Mouse (Mus musculus): ENCODE measurements at regions not wholly inside any gene's neighbourhood (a gene's known extent, or its start where the extent isn't known, plus 50 kb on each side); places are given as distances from the start of the nearest gene placed in this dataset.

DNA sequence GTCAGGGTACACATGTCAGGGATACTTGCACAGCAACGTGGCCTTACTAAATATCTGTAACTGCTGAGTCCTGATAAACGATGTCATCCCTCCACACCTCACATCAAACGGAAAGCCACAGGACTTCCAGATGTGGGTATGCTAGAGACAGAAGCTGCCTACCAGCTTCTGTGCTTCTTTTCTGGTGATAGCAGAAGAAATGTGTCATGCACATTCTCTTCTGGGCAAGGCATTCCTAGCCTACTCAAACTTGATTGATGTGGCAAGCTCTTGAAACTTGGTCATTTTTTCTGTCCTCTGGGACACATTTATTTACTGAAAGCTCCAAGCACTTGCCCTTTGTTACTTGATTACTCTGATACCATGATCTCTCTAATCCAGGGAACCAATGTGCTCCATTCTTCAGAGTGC is 282.8 kb upstream of the Gm9747 start:
- no peaks in the 10 kb centered on the region for H3K27me3 ChIP-seq (replicated peaks)
- no peak for TF ChIP-seq CHD2 (IDR thresholded peaks at IDR 0.05; ENCODE audit: low read length)
- TF ChIP-seq ETS1 (conservative IDR thresholded peaks at IDR 0.05; ENCODE audit: low read depth, low read length): no peak
- no peak for TF ChIP-seq ELF1 (IDR thresholded peaks at IDR 0.05; ENCODE audit: low read depth, low read length)
- H3K79me2 ChIP-seq (replicated peaks; ENCODE audit: control insufficient read depth, extremely low read depth, insufficient read depth, poor library complexity, severe bottlenecking): no peaks in the 10 kb centered on the region
- no peaks in the 10 kb centered on the region for H3K9me3 ChIP-seq (replicated peaks; ENCODE audit: low read length)
- dilution Hi-C loops (cut with MboI; ENCODE audit: extremely low pct_ligation_motif_present, extremely low pct_unique_long_range_greater_than_20kb, low sequenced_read_pairs) (no loop called here), in situ Hi-C loops (cut with MboI; ENCODE audit: low pct_ligation_motif_present, low pct_unique_long_range_greater_than_20kb, low sequenced_read_pairs) (no loop called here)
- no peak overlapping the region for H3K4me2 ChIP-seq (ENCODE audit: insufficient read depth, low read depth, poor library complexity, severe bottlenecking)
- no peak overlapping the region for H3K9ac ChIP-seq (ENCODE audit: insufficient read depth, low read depth)
- H3K27ac ChIP-seq (ENCODE audit: insufficient read depth, low read depth): no peak overlapping the region
- no peaks in the 10 kb centered on the region for H3K4me1 ChIP-seq (ENCODE audit: control insufficient read depth in 1 of 2, insufficient read depth in 2 of 2)
- H3K4me3 ChIP-seq (replicated peaks in 1 of 3; ENCODE audit: low read depth in 2 of 3, low read length in 2 of 3, poor library complexity in 1 of 3): no peak overlapping the region
- no peaks in the 10 kb centered on the region for H3K36me3 ChIP-seq (replicated peaks in 1 of 2; ENCODE audit: control insufficient read depth in 1 of 2, insufficient read depth in 1 of 2, low read length in 1 of 2)
- DNase-seq (ENCODE audit: extremely low read depth): no peak

DNA sequence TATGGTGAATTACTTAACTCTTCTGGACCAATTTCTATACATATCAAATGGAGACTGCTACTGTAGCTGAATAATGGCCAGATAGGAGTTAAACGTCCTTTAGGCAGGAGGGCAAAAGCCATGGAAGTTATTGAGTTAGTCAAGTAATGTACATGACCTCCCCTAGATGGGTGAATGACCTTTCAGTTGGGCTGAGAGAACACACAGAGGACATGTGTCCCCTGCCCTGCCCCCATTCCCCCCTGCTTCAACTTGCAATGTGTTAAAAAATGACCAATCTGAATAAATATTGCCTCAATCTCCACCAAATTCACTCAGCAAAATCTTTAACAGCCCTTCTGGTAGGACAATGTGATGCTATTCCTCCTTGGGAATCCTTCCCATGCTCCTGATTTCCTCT is 282.1 kb upstream of the Gm9747 start:
- no peak for DNase-seq (ENCODE audit: extremely low read depth)
- in situ Hi-C loops (cut with MboI; ENCODE audit: low pct_ligation_motif_present, low pct_unique_long_range_greater_than_20kb, low sequenced_read_pairs) (no loop called here), dilution Hi-C loops (cut with MboI; ENCODE audit: extremely low pct_ligation_motif_present, extremely low pct_unique_long_range_greater_than_20kb, low sequenced_read_pairs) (no loop called here)
- Histone ChIP-seq H3K4me3 (replicated peaks in 1 of 3; ENCODE audit: low read depth in 2 of 3, low read length in 2 of 3, poor library complexity in 1 of 3) (no peak overlapping the region), H3K27me3 (replicated peaks) (no peaks in the 10 kb centered on the region), H3K9ac (ENCODE audit: insufficient read depth, low read depth) (no peak overlapping the region), H3K4me1 (ENCODE audit: control insufficient read depth in 1 of 2, insufficient read depth in 2 of 2) (no peaks in the 10 kb centered on the region), H3K4me2 (ENCODE audit: insufficient read depth, low read depth, poor library complexity, severe bottlenecking) (no peak overlapping the region), H3K36me3 (replicated peaks in 1 of 2; ENCODE audit: control insufficient read depth in 1 of 2, insufficient read depth in 1 of 2, low read length in 1 of 2) (no peaks in the 10 kb centered on the region), H3K9me3 (replicated peaks; ENCODE audit: low read length) (no peaks in the 10 kb centered on the region), H3K79me2 (replicated peaks; ENCODE audit: control insufficient read depth, extremely low read depth, insufficient read depth, poor library complexity, severe bottlenecking) (no peaks in the 10 kb centered on the region), H3K27ac (ENCODE audit: insufficient read depth, low read depth) (no peak overlapping the region)
- TF ChIP-seq RCOR1 (conservative IDR thresholded peaks at IDR 0.05; ENCODE audit: low read depth, low read length) (no peak), CHD1 (IDR thresholded peaks at IDR 0.05; ENCODE audit: low read depth, low read length) (no peak), MAFK (IDR thresholded peaks at IDR 0.05; ENCODE audit: insufficient replicate concordance, low read length) (no peak), CHD2 (IDR thresholded peaks at IDR 0.05; ENCODE audit: low read length) (no peak), IRF4 (IDR thresholded peaks at IDR 0.05; ENCODE audit: low read depth, low read length) (no peak), JUN (IDR thresholded peaks at IDR 0.05; ENCODE audit: insufficient read depth, low read depth, low read length) (no peak), EP300 (IDR thresholded peaks at IDR 0.05; ENCODE audit: low read length) (no peak), ETS1 (conservative IDR thresholded peaks at IDR 0.05; ENCODE audit: low read depth, low read length) (no peak), CTCF (conservative IDR thresholded peaks at IDR 0.05 in 1 of 2, IDR thresholded peaks at IDR 0.05 in 1 of 2; ENCODE audit: low read depth in 2 of 2, low read length in 2 of 2) (no peak), TBP (conservative IDR thresholded peaks at IDR 0.05; ENCODE audit: low read depth, low read length) (no peak)

DNA sequence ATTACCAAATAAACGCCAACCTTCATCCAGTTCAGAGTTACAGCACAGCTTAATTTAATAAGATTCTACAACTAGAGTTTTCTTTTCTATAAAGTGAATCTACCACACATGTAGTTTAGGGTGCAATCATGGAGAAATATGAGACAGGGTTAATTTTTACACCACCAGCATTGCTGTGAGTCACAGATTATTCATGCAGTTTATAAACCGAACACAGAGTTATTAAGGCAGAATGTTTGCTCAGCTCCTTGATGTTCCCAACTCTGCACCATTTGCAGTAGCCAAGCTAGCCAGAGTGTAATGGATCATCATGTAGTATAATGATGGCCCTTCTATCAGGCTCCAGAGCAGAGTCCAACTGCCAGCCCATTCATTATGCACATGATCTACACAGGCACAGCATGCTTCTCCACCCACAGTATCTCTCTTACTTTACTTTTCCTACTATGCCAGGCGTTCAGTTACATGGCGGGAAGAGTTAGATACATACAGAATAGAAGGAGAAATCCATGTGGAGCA is 281.4 kb upstream of the Gm9747 start:
- Histone ChIP-seq H3K4me3 (replicated peaks in 1 of 3; ENCODE audit: low read depth in 2 of 3, low read length in 2 of 3, poor library complexity in 1 of 3) (no peak overlapping the region), H3K79me2 (replicated peaks; ENCODE audit: control insufficient read depth, extremely low read depth, insufficient read depth, poor library complexity, severe bottlenecking) (no peaks in the 10 kb centered on the region), H3K9ac (ENCODE audit: insufficient read depth, low read depth) (no peak overlapping the region), H3K9me3 (replicated peaks; ENCODE audit: low read length) (no peaks in the 10 kb centered on the region), H3K27me3 (replicated peaks) (no peaks in the 10 kb centered on the region), H3K27ac (ENCODE audit: insufficient read depth, low read depth) (no peak overlapping the region), H3K4me1 (ENCODE audit: control insufficient read depth in 1 of 2, insufficient read depth in 2 of 2) (no peaks in the 10 kb centered on the region), H3K4me2 (ENCODE audit: insufficient read depth, low read depth, poor library complexity, severe bottlenecking) (no peak overlapping the region), H3K36me3 (replicated peaks in 1 of 2; ENCODE audit: control insufficient read depth in 1 of 2, insufficient read depth in 1 of 2, low read length in 1 of 2) (no peaks in the 10 kb centered on the region)
- dilution Hi-C loops (cut with MboI; ENCODE audit: extremely low pct_ligation_motif_present, extremely low pct_unique_long_range_greater_than_20kb, low sequenced_read_pairs): no loop called here
- no peak for DNase-seq (ENCODE audit: extremely low read depth)
- no peak for TF ChIP-seq RCOR1 (conservative IDR thresholded peaks at IDR 0.05; ENCODE audit: low read depth, low read length)
- TF ChIP-seq PAX5 (IDR thresholded peaks at IDR 0.05; ENCODE audit: low read length): no peak
- no peak for TF ChIP-seq MAZ (IDR thresholded peaks at IDR 0.05; ENCODE audit: low read depth, low read length)
- no peak for TF ChIP-seq NRF1 (IDR thresholded peaks at IDR 0.05; ENCODE audit: low read depth, low read length)
- no peak for TF ChIP-seq CHD1 (IDR thresholded peaks at IDR 0.05; ENCODE audit: low read depth, low read length)
- TF ChIP-seq SIN3A (IDR thresholded peaks at IDR 0.05; ENCODE audit: low read length): no peak
- TF ChIP-seq ELF1 (IDR thresholded peaks at IDR 0.05; ENCODE audit: low read depth, low read length): no peak
- TF ChIP-seq ZNF384 (IDR thresholded peaks at IDR 0.05; ENCODE audit: low read depth, low read length): no peak
- TF ChIP-seq ZKSCAN1 (IDR thresholded peaks at IDR 0.05; ENCODE audit: borderline replicate concordance, low read depth, low read length): no peak
- no peak for TF ChIP-seq ZMIZ1 (IDR thresholded peaks at IDR 0.05; ENCODE audit: low read depth, low read length)
- TF ChIP-seq BHLHE40 (IDR thresholded peaks at IDR 0.05; ENCODE audit: low read depth, low read length): no peak
- in situ Hi-C loops (cut with MboI; ENCODE audit: low pct_ligation_motif_present, low pct_unique_long_range_greater_than_20kb, low sequenced_read_pairs): no loop called here

Data from CH12.LX (cell line).